Mouse (Mus musculus): ENCODE measurements around the gene Lix1l.

Lix1l gene

DNA sequence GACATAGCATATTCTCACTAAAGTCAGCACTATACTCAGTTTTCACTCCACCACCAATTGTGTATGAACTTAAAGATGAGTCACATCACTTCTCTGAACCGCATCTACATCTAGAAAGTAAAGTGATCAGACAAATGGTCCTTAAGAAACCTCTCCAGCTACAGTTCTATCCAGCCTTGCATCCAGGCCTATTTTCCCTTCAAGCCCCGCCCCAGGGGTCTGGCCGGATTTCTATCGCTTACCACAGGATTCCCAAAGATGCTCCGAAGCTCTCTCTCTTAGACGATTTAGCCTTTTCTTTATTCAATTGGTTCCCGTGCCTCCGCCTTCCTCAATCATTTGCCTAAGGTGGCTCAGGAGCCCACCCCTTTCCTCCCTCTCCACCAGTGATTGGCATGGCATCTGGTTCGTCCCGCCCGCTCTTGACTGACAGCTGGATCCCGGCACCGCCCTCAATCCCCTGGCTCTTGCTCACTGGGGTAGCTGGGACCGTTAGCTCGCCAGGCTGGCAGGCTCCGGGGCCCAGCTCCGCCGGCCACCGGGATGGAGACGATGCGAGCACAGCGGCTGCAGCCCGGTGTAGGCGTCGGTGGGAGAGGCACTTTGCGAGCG lies at the start of gene Lix1l:
Gene Lix1l, plus strand, starts transcription at position 511 of the 612 bp plus-strand sequence.
- DNase-seq = peak; percentile 93 to 95

DNA sequence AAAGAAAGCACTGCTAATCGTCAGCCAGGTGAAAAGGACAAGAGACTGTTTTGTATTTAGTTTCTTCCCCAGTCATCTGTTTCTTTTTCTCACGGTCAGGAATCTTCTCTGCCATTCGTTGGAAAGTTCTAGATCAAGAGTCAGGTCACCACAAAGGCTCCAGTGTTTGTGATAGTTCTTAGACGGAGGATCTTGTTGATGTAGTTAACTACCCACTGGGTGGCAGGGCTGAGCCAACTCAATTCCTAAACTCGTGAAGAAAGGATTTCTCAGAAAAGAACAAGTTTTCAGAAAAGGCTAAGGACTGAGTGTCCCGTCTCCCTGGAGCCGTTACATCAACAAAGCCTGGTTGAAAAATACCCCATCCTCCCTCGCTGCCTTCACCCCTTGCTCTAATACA lies 49.7 kb upstream of the Lix1l start:
- peak; percentile 87 to 88 for DNase-seq

DNA sequence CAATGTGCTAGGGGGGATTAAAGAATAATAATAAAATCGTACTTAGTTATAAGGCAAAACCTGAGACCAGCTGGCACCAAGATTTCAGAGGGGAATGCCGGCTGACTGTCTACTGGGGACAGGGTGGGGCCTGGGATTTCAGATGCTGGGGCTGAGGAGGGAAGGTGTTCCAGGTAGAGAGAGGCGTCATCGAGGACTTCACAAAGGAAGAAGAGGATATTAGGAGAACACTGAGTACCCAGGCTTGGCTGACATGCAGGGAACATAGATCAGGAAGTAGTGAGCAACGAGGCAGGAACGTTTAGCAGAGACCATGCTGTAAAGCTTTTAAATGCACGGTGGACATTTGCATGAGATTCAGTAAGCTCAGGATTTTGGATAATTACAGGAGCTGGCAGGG lies 49.1 kb upstream of the Lix1l start:
- peak in 1 of 2 experiments; percentile 10 for DNase-seq

DNA sequence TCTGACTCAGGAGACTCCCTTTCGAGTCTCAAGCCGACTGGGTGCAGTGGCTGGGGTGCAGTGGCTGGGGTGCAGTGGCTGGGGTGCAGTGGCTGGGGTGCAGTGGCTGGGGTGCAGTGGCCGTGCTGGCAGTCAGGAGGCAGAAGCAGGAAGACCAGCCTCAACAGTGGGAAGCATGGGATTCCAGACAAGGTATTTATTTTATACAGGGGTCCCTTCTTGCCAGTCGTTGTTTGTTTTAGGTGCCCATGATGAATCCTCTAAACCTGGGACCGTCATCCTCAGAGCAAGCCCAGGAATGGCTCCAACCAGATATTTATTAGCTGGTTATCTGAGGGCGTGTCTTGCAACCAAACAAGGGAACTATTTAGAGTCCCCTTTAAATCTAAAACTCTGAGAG lies 47.3 kb upstream of the Lix1l start:
- peak in 1 of 2 experiments; percentile 4 for DNase-seq

DNA sequence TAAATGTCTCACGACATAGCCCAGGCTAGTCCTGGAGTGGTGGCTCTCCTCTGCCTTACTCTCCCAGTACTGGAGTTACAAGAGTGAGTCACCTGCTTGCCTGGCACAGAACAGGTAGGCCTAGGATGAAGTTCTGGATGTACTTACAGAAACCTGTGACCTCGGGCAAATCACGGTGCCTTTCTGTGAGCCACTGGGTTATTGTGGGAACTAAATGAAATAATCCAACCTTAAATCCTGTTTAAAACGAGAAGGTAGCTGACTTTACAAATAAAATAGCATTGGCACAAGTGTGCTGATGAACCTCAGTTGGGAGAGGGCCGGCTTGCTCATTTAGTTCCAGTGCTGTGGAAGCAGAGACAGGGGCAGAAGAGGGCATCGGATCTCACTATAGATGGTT lies 46.7 kb upstream of the Lix1l start:
- peak in 1 of 2 experiments; percentile 35 for DNase-seq

DNA sequence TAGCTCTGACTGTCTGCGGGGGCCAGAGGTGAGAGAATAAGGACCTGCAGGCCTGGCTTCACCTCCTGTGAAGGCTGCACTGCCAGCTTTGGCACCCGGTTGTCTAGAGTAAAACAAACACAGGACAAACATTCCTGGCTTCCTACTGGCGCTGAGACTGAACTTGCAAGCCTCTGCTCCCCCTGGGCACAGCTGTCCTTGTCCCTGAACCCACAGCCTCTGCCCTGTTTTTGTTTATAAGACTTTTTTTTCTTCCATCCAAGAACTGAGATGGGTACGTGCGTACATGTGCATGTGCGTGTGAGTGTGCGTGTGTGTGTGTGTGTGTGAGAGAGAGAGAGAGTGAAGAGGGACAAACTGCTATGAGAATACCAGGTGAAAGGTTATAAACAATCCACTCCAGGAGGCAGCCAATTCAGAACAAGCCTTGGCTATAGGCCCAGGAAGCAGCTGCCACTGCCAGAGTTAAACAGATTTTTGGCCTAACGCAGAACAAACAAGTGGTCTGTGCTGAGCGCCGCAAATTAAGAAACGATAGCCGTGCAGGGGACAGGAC lies 45.8 kb upstream of the Lix1l start:
- peak; percentile 88 to 95 for DNase-seq

DNA sequence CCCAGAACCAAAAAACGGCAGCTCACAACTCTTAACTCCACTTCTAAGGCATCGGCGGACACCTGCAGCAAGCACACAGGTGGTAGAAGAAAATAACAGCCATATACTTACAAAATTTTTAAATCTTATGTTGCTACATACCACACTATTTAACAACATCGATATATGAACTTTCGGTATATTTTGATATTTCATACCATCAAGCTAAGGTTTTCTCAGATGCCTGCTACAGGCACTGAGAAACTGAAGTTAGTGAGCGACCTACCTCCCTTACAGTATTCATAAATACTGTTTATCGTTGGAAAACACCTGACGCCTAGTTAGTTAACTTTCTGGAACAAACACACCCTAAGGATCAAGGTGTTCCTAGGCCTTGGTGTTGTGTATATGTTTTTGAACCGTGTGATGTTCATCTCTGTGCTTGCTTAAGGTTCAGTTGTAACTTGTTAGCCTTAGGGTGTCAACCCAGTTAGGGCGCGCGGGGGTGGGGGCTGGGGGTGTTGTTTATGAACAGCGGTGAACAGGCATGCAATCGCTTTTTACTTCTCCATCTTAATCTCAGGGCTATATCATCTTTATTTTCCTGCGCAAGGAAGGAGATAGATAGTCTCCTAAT lies 44.8 kb upstream of the Lix1l start:
- DNase-seq = peak; percentile 10 to 30

DNA sequence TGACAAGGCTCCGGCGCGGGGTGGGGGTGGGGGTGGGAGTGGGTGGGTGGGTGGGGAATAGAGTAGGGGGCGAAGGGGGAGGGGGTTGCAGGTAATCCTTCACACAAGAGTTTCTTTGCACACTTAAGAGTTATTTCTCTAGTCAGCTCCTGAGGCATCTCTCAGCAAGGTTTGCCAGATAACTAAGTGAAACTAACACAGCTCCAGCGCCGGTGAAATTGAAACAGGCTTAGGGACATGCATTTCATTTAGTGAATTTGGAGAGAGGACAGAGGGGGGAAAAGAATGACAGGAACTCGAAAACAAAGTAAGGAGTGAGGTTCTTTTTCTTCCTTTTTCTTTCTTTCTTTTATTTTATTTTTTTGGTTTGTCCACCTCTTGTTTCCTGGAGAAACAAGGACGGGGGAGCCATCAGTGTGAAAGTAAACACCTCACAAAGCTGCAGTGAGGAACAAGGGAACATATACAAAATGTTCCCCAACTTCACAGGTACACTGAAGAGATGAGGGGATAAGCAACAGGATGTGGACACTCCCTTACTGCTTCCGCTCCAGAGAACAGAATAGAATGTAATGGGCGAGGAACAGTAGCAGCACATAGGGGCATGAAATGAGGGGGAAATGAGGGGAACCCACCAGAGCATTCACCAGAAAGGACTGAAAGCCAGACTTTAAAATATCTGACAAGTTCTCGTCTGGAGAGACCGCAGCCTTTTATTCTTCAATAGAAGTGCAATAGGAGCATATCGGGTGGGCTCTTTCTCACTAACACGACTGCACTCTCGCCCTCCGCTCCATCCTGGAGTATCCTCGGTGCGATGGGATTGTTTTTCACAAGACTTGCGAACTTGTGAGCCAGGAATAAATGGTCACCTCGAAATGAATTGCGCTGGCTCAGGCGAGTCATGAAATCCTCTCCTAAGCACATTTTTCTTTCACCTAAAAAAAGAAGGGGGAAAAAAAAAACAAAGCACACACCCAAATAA lies 44.0 kb upstream of the Lix1l start:
- peak; percentile 36 to 43 for DNase-seq

DNA sequence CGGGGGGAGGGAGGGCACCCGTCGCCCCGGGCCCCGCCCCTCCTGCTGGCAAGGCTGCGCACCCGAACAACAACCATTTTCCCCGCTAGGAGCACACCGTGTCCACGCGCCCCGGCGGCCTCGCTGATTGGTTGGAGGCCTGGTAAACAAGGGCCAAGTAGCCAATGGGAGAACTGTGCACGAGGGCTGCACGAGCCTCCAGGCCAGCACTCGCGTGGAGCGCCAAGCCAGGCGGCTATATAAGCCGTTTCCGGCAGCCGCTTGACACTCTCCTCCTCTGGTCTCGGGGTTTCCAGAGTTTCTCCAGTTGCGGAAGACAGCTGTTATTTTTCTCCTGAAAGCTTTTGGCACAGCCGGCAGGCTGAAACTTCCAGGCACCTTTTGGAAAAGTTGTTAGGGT lies 43.3 kb upstream of the Lix1l start, which contains the start of gene Txnip:
Gene Txnip, plus strand, starts transcription at position 264 of the 400 bp plus-strand sequence.
- peak; percentile 100 for DNase-seq

DNA sequence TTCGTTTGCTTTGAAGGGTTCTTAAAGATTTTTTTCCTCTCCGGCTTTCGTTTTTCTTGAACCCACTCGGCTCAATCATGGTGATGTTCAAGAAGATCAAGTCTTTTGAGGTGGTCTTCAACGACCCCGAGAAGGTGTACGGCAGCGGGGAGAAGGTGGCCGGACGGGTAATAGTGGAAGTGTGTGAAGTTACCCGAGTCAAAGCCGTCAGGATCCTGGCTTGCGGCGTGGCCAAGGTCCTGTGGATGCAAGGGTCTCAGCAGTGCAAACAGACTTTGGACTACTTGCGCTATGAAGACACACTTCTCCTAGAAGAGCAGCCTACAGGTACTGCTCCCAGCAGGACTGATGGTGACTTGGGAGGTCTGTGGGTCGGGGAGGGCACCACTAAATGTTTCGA lies 42.8 kb upstream of the Lix1l start:
- DNase-seq = peak; percentile 39 to 64

DNA sequence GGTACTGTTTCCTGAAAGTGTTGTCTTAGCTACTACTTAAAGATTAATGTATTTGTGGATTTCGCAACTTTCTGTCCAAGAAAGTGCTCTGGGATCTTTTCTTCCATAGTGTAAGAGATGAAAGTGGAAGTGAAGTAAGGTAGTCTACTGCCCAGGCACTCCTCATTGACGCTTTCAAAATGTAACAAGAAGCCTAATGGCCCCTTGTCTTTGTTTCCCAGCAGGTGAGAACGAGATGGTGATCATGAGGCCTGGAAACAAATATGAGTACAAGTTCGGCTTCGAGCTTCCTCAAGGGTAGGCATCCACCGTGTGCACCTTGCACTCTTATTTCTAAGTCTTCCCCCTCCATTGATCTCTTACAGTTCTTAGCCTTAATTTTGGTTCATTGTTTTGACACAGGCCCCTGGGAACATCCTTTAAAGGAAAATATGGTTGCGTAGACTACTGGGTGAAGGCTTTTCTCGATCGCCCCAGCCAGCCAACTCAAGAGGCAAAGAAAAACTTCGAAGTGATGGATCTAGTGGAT lies 42.2 kb upstream of the Lix1l start:
- peak in 1 of 2 experiments; percentile 8 for DNase-seq

DNA sequence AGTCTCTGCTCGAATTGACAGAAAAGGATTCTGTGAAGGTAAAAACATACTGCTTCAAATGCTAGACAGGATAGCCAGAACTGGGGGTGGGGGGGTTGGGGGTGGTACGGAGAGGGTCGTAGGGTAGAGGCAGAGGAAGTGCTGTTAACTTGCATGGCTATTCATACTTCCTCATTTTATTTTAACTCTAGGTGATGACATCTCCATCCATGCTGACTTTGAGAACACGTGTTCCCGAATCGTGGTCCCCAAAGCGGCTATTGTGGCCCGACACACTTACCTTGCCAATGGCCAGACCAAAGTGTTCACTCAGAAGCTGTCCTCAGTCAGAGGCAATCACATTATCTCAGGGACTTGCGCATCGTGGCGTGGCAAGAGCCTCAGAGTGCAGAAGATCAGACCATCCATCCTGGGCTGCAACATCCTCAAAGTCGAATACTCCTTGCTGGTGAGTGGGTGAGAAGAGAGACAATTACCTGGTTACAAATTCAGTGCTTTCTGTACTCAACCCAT lies 41.5 kb upstream of the Lix1l start:
- DNase-seq = peak in 1 of 2 experiments; percentile 30

DNA sequence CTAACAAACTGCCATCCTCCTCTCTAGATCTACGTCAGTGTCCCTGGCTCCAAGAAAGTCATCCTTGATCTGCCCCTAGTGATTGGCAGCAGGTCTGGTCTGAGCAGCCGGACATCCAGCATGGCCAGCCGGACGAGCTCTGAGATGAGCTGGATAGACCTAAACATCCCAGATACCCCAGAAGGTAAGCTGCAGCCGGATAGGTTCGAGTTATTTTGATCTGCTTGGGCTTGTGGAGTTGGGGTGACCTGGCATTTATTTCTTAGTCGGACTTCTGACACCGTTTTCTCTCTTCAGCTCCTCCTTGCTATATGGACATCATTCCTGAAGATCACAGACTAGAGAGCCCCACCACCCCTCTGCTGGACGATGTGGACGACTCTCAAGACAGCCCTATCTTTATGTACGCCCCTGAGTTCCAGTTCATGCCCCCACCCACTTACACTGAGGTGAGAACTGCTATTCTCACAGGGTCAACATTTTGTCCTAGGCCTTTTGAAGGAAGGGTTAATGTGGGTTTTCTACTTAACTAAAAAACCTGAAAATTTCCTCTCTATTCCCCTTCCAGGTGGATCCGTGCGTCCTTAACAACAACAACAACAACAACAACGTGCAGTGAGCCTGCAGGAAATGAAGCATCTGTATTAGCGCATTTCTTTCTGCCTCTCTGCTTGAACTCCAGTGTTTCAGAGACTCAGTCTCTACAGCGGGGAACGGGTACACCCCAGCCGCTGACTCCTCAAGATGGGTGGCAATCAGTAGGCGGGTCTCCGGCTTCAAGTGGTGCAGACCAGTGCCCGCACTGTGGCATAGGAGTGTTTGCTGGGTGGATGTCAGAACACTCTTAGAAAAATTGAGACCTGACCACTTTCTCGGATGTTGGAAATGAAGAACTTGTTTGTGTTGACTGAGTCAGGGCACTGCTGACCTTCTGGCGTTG lies 40.8 kb upstream of the Lix1l start:
- peak; percentile 35 to 47 for DNase-seq

DNA sequence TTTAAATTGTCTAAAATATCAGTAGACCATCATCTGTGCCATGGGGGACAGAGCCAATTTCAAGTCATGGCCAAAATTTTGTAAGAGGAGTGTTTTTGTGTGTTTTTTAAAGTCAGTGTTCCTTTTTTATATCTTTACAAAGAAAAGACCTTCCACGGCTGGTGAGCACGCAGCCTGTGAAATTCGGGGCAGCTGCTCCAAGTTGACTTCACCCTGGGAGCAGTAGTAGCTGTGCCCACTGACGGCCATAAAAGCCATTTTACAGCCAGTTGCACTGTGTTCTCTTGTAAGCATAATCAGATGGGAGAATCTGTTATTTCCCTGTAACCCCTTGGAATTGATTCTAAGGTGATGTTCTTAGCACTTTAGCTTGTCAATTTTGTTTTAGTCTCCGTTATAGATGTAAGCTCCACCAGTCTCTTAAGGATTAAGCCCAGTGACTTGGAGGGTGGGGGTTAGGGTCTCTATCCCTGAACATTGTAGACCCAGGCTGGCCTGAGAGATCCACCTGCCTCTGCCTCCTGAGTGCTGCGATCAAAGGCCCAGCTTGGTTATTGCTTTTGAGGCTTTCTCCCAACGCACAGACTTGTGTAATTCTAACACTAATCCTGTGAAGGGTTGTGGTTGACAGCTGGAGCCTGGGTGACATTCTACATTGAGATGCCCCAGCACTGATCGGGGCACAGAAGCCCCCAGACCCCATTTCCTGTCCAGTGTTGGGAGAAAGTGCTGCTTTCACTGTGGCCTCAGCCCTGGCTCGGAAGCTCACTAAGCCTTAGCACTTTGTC lies 39.9 kb upstream of the Lix1l start:
- DNase-seq = peak; percentile 29 to 47

DNA sequence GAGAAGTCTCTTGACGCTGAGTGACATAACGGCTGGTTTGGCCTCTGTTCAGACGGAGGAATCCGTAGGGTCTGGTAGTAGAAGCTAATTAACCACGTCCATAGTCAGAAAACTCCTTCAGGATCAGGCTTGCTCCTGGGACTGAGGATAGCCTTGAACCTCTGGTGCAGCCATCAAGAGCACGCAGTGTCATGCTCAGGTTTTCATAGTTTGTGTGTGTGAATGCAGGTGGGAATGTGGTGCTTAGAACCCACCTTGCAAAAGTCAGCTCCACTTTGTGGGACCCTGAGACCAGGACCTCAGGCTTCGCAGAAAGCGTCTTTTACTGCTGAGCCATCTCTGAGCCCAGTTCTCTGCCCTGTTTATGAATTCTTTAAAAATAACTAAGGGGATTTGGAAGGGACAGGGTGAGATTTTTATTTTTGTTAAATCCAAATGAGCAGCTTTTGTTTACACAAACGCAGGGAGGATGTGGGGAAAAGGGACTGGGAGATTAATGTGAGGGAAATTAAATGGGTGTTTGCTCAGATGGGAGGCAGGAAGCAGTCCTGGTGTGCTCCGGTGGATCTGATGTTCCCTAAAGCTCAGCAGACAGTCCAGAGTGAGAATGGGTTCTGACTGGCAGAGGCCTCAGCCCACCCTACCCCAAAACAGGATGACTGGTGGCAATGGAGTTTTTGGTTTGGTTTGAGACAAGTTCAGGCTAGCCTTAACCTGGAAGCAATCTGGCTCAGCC lies 38.8 kb upstream of the Lix1l start:
- DNase-seq = peak; percentile 49 to 74

DNA sequence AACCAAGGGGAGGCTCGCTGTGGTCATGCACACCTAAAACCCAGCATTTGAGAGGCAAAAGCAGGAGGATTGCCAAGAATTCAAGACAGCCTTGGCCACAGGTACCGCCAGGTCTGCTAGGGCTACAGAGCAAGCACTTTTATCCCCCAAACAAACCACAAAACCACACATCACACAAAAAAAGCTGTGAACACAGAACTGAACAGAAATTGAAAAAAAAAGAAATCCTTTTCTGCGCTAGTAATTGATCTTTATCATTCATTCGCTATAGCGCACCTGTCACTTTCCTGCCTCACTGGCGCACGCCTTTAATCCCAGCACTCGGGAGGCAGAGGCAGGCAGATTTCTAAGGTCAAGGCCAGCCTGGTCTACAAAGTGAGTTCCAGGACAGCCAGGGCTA lies 37.7 kb upstream of the Lix1l start:
- peak; percentile 26 to 37 for DNase-seq

DNA sequence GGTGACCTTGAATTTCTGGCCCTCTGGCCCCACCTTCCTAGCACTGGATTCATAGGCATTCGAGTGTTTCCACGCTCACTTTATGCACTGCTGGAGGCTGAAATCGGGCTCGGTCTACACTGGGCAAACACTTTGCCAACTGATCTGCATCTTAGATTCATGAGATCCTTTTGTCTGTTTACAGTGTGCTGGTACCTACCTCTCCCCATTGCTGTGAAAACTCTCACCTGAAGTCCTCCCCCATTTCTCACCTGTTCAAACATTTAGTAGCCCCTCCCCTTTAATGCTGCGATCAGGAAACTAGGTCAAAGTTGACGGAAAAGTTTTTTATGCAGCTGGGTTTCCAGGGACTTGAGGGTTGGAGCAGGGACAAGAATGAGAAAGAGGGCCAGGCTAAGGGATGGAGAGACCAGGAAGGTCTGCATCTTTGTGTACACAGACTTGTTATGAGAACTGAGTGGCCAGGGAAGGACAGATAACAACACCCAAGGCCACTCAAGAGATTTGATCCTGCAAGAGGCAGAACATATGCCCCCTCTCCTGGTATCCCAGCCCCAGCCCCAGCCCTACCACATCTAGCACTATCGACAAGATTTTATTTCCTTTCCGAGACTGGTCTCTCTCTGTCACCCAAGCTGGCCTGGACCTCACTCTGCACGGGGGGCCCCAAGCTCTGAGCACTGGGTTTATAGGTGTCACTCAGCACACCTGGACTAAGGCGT lies 36.9 kb upstream of the Lix1l start:
- peak; percentile 63 to 73 for DNase-seq

DNA sequence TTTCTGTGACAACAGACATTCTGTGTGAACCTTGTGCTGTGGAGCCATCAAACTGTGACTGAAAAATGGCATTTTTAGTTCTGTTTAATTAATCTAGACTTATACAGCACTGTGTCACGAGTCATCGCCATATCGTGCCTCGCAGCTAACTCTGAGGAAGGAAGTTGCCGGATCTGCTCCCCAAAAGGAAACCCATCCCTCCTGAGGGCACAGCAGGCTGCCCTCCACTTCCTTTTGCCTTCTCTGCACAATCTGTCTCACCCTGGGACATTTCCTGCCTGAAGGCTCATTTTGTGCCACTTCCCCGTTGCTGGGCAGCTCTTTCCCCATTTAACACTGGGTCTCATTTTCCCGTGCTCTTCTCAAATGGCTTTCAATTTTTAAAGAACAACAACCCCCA lies 36.3 kb upstream of the Lix1l start:
- DNase-seq = peak; percentile 62 to 75

DNA sequence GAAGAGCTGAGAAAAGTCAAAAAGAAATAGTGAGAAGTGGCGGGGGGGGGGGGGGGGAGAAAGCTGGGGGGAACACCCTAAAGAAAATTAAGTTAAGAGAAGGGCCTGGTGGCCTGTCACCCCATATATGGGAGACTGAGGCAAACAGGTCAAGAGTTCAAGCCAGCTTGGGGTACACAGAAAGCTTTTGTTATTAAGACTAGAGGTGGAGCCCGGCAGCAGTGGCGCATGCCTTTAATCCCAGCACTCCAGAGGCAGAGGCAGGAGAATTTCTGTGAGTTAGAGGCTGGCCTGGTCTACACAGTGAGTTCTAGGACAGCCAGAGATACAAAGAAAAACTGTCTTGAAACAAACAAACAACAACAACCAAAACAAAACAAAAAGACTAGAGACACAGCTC lies 35.8 kb upstream of the Lix1l start:
- peak in 1 of 2 experiments; percentile 3 for DNase-seq
